8 mouse cellular contexts compared by ENCODE assay signal in the genomic region with DNA sequence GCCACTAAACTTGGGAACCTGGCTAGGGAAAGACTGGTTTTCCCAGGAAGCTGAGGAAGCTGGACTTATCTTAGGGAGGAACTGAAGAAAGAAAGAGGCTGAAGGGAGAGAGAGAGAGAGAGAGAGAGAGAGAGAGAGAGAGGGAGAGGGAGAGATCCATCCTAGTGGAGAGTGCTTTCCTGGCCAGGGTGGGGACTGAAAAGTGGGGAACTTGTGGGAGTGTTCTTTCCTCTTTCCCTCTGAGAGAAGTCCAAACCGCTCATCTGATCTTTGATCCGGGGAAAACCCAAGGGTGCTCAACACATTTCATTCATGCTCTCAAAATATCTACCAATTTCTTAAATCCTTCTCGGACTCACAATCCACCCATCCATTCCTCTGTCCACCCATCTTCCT. TPM values are rescaled to one million over a fixed set of nuclear protein-coding genes. Genes with fewer than 3 reads are reported as not detected.
A peak's percentile ranks its signal among the peaks of the same experiment; 100 is the strongest.
DNase-seq lines count a peak whose midpoint lies in the region; ATAC-seq and TF ChIP-seq lines count a peak whose summit lies in the region.

No protein-coding gene starts in this region.

- WGBS in heart, embryonic 11.5 days (ENCODE audit: insufficient replicate concordance): 17% methylated on average over 3 of the region's 3 CpGs
- 20% methylated on average over 3 of the region's 3 CpGs for WGBS in hindbrain, embryonic 11.5 days
- WGBS in macrophage (ENCODE audit: missing documents): 45% methylated on average over 3 of the region's 3 CpGs

- no peak for ATAC-seq in heart, embryonic 11.5 days (replicated peaks; ENCODE audit: insufficient number of reproducible peaks, low FRiP score, low TSS enrichment)
- ATAC-seq in hindbrain, embryonic 11.5 days (ENCODE audit: low FRiP score): peak; percentile 33; the same call in 1 of the 2 replicates
- no peak for ATAC-seq in megakaryocyte progenitor cell, adult 5-6 weeks (replicated peaks; ENCODE audit: poor library complexity)

- peak overlapping the region; percentile 73 for H3K4me2 ChIP-seq in heart, embryonic 11.5 days
- peak overlapping the region; percentile 39 for H3K4me2 ChIP-seq in hindbrain, embryonic 11.5 days (replicated peaks; ENCODE audit: low read depth, low read length)

- no peaks in the 10 kb centered on the region for H3K36me3 ChIP-seq in heart, embryonic 11.5 days (ENCODE audit: control insufficient read depth, insufficient read depth, low read length)
- H3K36me3 ChIP-seq in ES-E14 (ENCODE audit: control insufficient read depth, insufficient read depth, low read length, poor library complexity, severe bottlenecking) (no peaks in the 10 kb centered on the region), macrophage (ENCODE audit: inconsistent target) (no peaks in the 10 kb centered on the region)
- H3K36me3 ChIP-seq in hindbrain, embryonic 11.5 days (ENCODE audit: control insufficient read depth, insufficient read depth, low read length): no peaks in the 10 kb centered on the region

- H3K9ac ChIP-seq in heart, embryonic 11.5 days (ENCODE audit: low read depth, low read length): peak overlapping the region; percentile 77
- H3K9ac ChIP-seq in ES-E14 (ENCODE audit: insufficient read depth, low read depth, low read length, poor library complexity, severe bottlenecking): no peak overlapping the region
- no peak overlapping the region for H3K9ac ChIP-seq in hindbrain, embryonic 11.5 days (ENCODE audit: low read depth, low read length)

- no peaks in the 10 kb centered on the region for H3K9me3 ChIP-seq in heart, embryonic 11.5 days (replicated peaks; ENCODE audit: control insufficient read depth, low read length)
- no peaks in the 10 kb centered on the region for H3K9me3 ChIP-seq in ES-E14 (ENCODE audit: control insufficient read depth, insufficient read depth, low read depth, low read length)
- no peaks in the 10 kb centered on the region for H3K9me3 ChIP-seq in hindbrain, embryonic 11.5 days (ENCODE audit: control insufficient read depth, low read length)

- H3K27me3 ChIP-seq in heart, embryonic 11.5 days (ENCODE audit: control insufficient read depth, insufficient read depth, low read length): no peaks in the 10 kb centered on the region
- H3K27me3 ChIP-seq in hindbrain, embryonic 11.5 days (ENCODE audit: control insufficient read depth, insufficient read depth, low read length): peaks cover 2% of the 10 kb centered on the region; the same call in 1 of the 2 replicates

- peaks cover 47% of the 10 kb centered on the region for H3K79me2 ChIP-seq in macrophage (ENCODE audit: inconsistent target)

- peak overlapping the region; percentile 59 for H3K4me3 ChIP-seq in heart, embryonic 11.5 days (ENCODE audit: low read depth, low read length)
- H3K4me3 ChIP-seq in ES-E14 (ENCODE audit: insufficient read depth in 1 of 2, low read depth in 1 of 2, low read length in 2 of 2, poor library complexity in 1 of 2, severe bottlenecking in 1 of 2) (peak overlapping the region; percentile 44 to 70; a peak in 2 of 4 replicates), macrophage (ENCODE audit: inconsistent target) (peak overlapping the region; percentile 74)
- peak overlapping the region; percentile 20 for H3K4me3 ChIP-seq in hindbrain, embryonic 11.5 days (ENCODE audit: low read depth, low read length)

- H3K4me1 ChIP-seq in heart, embryonic 11.5 days (ENCODE audit: control insufficient read depth, insufficient read depth, low read length): peaks cover 12% of the 10 kb centered on the region
- H3K4me1 ChIP-seq in ES-E14 (ENCODE audit: control insufficient read depth in 2 of 2, insufficient read depth in 2 of 2, low read length in 2 of 2, poor library complexity in 1 of 2): 0 out of 4 replicates have a peak, but pooled peaks cover 0 to 3% of the 10 kb centered on the region in 2 experiments
- H3K4me1 ChIP-seq in hindbrain, embryonic 11.5 days (replicated peaks; ENCODE audit: control insufficient read depth, insufficient read depth, low read length): no peaks in the 10 kb centered on the region

- in situ Hi-C loops in ES-E14 (cut with MboI; ENCODE audit: low sequenced_read_pairs in 2 of 2, unreplicated experiment in 2 of 2): no loop called here

- H3K27ac ChIP-seq in heart, embryonic 11.5 days (ENCODE audit: low read depth, low read length): peak overlapping the region; percentile 52
- no peak overlapping the region for H3K27ac ChIP-seq in ES-E14 (ENCODE audit: insufficient read depth, low read depth, low read length, poor library complexity, severe bottlenecking)
- no peak overlapping the region for H3K27ac ChIP-seq in hindbrain, embryonic 11.5 days (ENCODE audit: low read depth, low read length)
- H3K27ac ChIP-seq in macrophage: peak overlapping the region; percentile 84

- DNase-seq in heart, adult 8-10 months (ENCODE audit: low spot score): no peak
- no peak for DNase-seq in ES-E14 (ENCODE audit: low read depth, low spot score)
- no peak for DNase-seq in hindbrain, embryonic 11.5 days (ENCODE audit: low spot score)
- no peak for DNase-seq in urinary bladder, postnatal 36 days (ENCODE audit: low spot score in 2 of 2)
- DNase-seq in embryo, embryonic 11 days: no peak

TF ChIP-seq in ES-E14, 5 proteins besides CTCF, POLR2A, EP300 and RAD21:
- TF ChIP-seq CHD2 (IDR thresholded peaks at IDR 0.05; ENCODE audit: low read depth, low read length) (no peak), ZC3H11A (IDR thresholded peaks at IDR 0.05; ENCODE audit: borderline replicate concordance, low read depth, low read length) (no peak), ZNF384 (IDR thresholded peaks at IDR 0.05; ENCODE audit: low read depth, low read length) (no peak), HCFC1 (IDR thresholded peaks at IDR 0.05; ENCODE audit: borderline replicate concordance, insufficient read depth, low read length) (no peak), MAFK (IDR thresholded peaks at IDR 0.05; ENCODE audit: insufficient read depth, low read depth, low read length) (no peak)

RNA-seq across cellular contexts. Expression of a gene that starts 0.4 kb away (rescaled TPM):
- 24.8 and 28.8 TPM in 2 replicates for polyA plus RNA-seq in heart, embryonic 11.5 days (2014; fragmentation: Nextera tagmentation; extraction: Ambion mirVana)
- total RNA-seq in heart, adult 8-10 months (2022): 1 to 10 TPM; 5.6 to 9.5 (median 6.8) TPM
- 3.4 and 14.3 TPM in 2 replicates for total RNA-seq in ES-E14 (2012; rRNA removed)
- polyA plus RNA-seq in hindbrain, embryonic 11.5 days (2014; fragmentation: Nextera tagmentation; extraction: Ambion mirVana): 3.7 and 4.1 TPM in 2 replicates
- total RNA-seq in macrophage (2018; cell fraction: chromatin; rRNA removed): 1,000 to 10,000 TPM in 9 of 26 experiments, 100 to 1,000 TPM in 11, 10 to 100 TPM in 6; 63.7 to 5,506 (median 273) TPM
- total RNA-seq in macrophage (2018; cell fraction: cytosol; rRNA removed): 1,000 to 10,000 TPM in 1 of 26 experiments, 100 to 1,000 TPM in 21, 10 to 100 TPM in 4; 88.7 to 1,140 (median 221) TPM
- total RNA-seq in macrophage (2018; cell fraction: nucleus; rRNA removed): 1,000 to 10,000 TPM in 7 of 26 experiments, 100 to 1,000 TPM in 19; 112 to 3,963 (median 377) TPM
- 109 to 325 TPM (median 215 TPM) in 3 replicates for polyA plus RNA-seq in macrophage (2018)
- total RNA-seq in megakaryocyte progenitor cell, adult 5-6 weeks (2015): 182 and 183 TPM in 2 replicates
- total RNA-seq in megakaryocyte progenitor cell, adult 5-6 weeks (2017): 128 and 134 TPM in 2 replicates

Comparison
In these comparisons a context has a peak if more than half of its experiments do, and no peak if none do; other contexts are left out.
1. H3K27ac ChIP-seq: peak in heart, embryonic 11.5 days (single experiment) and macrophage (single experiment); none in ES-E14 (single experiment) and hindbrain, embryonic 11.5 days (single experiment).
2. H3K4me3 ChIP-seq: peak in every context shown above with its lines; median percentile 74 in macrophage; 59 in heart, embryonic 11.5 days; 57 in ES-E14; 20 in hindbrain, embryonic 11.5 days.